Mouse (Mus musculus): Measurements from ENCODE around the gene 4930548H24Rik. TPM values are rescaled to one million over a fixed set of nuclear protein-coding genes. Genes with fewer than 3 reads are reported as not detected.

The 4930548H24Rik gene
- polyA plus RNA-seq, 1 experiment from 2014 or later: not detected

Other genes with a start within 250 kb of the 4930548H24Rik start
- 124 and 132 TPM in 2 replicates for gene Nrbp1, start 244.9 kb upstream of the 4930548H24Rik start, polyA plus RNA-seq (2015; fragmentation: Nextera tagmentation; extraction: Ambion mirVana)
- gene Gm9970, start 244.5 kb upstream of the 4930548H24Rik start, polyA plus RNA-seq (2015; fragmentation: Nextera tagmentation; extraction: Ambion mirVana): 0.68 TPM in 1 of 2 replicates, not detected in the other
- gene Krtcap3, start 234.0 kb upstream of the 4930548H24Rik start, polyA plus RNA-seq (2015; fragmentation: Nextera tagmentation; extraction: Ambion mirVana): 6.0 and 7.4 TPM in 2 replicates
- 21.8 and 22.6 TPM in 2 replicates for gene Ift172, start 194.6 kb upstream of the 4930548H24Rik start, polyA plus RNA-seq (2015; fragmentation: Nextera tagmentation; extraction: Ambion mirVana)
- gene Fndc4, start 189.7 kb upstream of the 4930548H24Rik start, polyA plus RNA-seq (2015; fragmentation: Nextera tagmentation; extraction: Ambion mirVana): 22.4 and 22.6 TPM in 2 replicates
- 0.36 and 0.56 TPM in 2 replicates for gene Gckr, start 188.3 kb upstream of the 4930548H24Rik start, polyA plus RNA-seq (2015; fragmentation: Nextera tagmentation; extraction: Ambion mirVana)
- gene Zfp512, start 33.3 kb upstream of the 4930548H24Rik start, polyA plus RNA-seq (2015; fragmentation: Nextera tagmentation; extraction: Ambion mirVana): 30.6 and 38.2 TPM in 2 replicates
- 46.7 and 50.3 TPM in 2 replicates for gene Gpn1, start 9.0 kb downstream of the 4930548H24Rik start, polyA plus RNA-seq (2015; fragmentation: Nextera tagmentation; extraction: Ambion mirVana)
- 21.3 and 22.8 TPM in 2 replicates for gene Slc4a1ap, start 41.3 kb downstream of the 4930548H24Rik start, polyA plus RNA-seq (2015; fragmentation: Nextera tagmentation; extraction: Ambion mirVana)
- 17.9 and 18.0 TPM in 2 replicates for gene Supt7l, start 42.1 kb downstream of the 4930548H24Rik start, polyA plus RNA-seq (2015; fragmentation: Nextera tagmentation; extraction: Ambion mirVana)
- 381 and 421 TPM in 2 replicates for gene Mrpl33, start 111.2 kb downstream of the 4930548H24Rik start, polyA plus RNA-seq (2015; fragmentation: Nextera tagmentation; extraction: Ambion mirVana)
- 3.7 and 4.1 TPM in 2 replicates for gene Rbks, start 211.9 kb downstream of the 4930548H24Rik start, polyA plus RNA-seq (2015; fragmentation: Nextera tagmentation; extraction: Ambion mirVana)
- 43.3 and 63.5 TPM in 2 replicates for gene Babam2, start 211.9 kb downstream of the 4930548H24Rik start, polyA plus RNA-seq (2015; fragmentation: Nextera tagmentation; extraction: Ambion mirVana)

All from heart, embryonic 13.5 days (tissue).